Mouse (Mus musculus): ENCODE results near the gene Kank3.
"Not testable (repeated sequence)": the region's sequence is repeated elsewhere in the genome, so short reads cannot be mapped to it uniquely, and the experiment has no call there.

The Kank3 gene

GRCm38 (mm10) chr17:33808192-33808591, 2.1 kb upstream of the Kank3 start:
- no peak for DNase-seq

- no peak for DNase-seq
Measured at GRCm38 (mm10) chr17:33811142-33811516, 810 bp downstream of the Kank3 start.

- peak; percentile 44 for DNase-seq
Measured at GRCm38 (mm10) chr17:33812475-33812874, 2.2 kb downstream of the Kank3 start.

GRCm38 (mm10) chr17:33812990-33813389, 2.7 kb downstream of the Kank3 start:
- DNase-seq = peak; percentile 84

GRCm38 (mm10) chr17:33815399-33815798, 5.1 kb downstream of the Kank3 start:
- DNase-seq = no peak

GRCm38 (mm10) chr17:33816612-33817011, 6.3 kb downstream of the Kank3 start:
- no peak for DNase-seq

GRCm38 (mm10) chr17:33817184-33817968, 7.1 kb downstream of the Kank3 start:
- DNase-seq = peak; percentile 88

- no peak for DNase-seq
Measured at GRCm38 (mm10) chr17:33817969-33818643, 7.8 kb downstream of the Kank3 start.

GRCm38 (mm10) chr17:33822436-33822959, 12.2 kb downstream of the Kank3 start:
- DNase-seq = no peak

- DNase-seq = not testable (repeated sequence)
Measured at GRCm38 (mm10) chr17:33823171-33823570, 12.9 kb downstream of the Kank3 start.

- peak; percentile 99 for DNase-seq
Measured at GRCm38 (mm10) chr17:33824084-33824996, 14.0 kb downstream of the Kank3 start, which contains the start of the genes Rps28 and Ndufa7. Rps28 (minus strand) TSS chr17:33824562. Ndufa7 (plus strand) TSS chr17:33824572.

GRCm38 (mm10) chr17:33824997-33825330, 14.6 kb downstream of the Kank3 start:
- DNase-seq = not testable (repeated sequence)

GRCm38 (mm10) chr17:33825462-33825861, 15.1 kb downstream of the Kank3 start:
- no peak for DNase-seq

- DNase-seq = peak; percentile 81
Measured at GRCm38 (mm10) chr17:33826850-33827249, 16.5 kb downstream of the Kank3 start.

GRCm38 (mm10) chr17:33828892-33829291, 18.6 kb downstream of the Kank3 start:
- DNase-seq = peak; percentile 74

- no peak for DNase-seq
Measured at GRCm38 (mm10) chr17:33829561-33829960, 19.2 kb downstream of the Kank3 start.

GRCm38 (mm10) chr17:33842966-33843795, 32.9 kb downstream of the Kank3 start, which contains the start of gene Cd320:
Cd320 (plus strand) TSS chr17:33843091.
- DNase-seq = peak; percentile 91

- no peak for DNase-seq
Measured at GRCm38 (mm10) chr17:33844196-33844595, 33.9 kb downstream of the Kank3 start.

GRCm38 (mm10) chr17:33848139-33848538, 37.8 kb downstream of the Kank3 start:
- no peak for DNase-seq

GRCm38 (mm10) chr17:33851331-33851730, 41.0 kb downstream of the Kank3 start:
- DNase-seq = no peak

GRCm38 (mm10) chr17:33857816-33858215, 47.5 kb downstream of the Kank3 start:
- DNase-seq = no peak

Measured in lung, postnatal 14 days (tissue).